Mouse (Mus musculus): ENCODE results near the gene Ifi47. TPM values are rescaled to one million over a fixed set of nuclear protein-coding genes. Genes with fewer than 3 reads are reported as not detected.

Gene Ifi47
- polyA plus RNA-seq, 1 experiment from 2014 or later = 0.27 TPM

DNA sequence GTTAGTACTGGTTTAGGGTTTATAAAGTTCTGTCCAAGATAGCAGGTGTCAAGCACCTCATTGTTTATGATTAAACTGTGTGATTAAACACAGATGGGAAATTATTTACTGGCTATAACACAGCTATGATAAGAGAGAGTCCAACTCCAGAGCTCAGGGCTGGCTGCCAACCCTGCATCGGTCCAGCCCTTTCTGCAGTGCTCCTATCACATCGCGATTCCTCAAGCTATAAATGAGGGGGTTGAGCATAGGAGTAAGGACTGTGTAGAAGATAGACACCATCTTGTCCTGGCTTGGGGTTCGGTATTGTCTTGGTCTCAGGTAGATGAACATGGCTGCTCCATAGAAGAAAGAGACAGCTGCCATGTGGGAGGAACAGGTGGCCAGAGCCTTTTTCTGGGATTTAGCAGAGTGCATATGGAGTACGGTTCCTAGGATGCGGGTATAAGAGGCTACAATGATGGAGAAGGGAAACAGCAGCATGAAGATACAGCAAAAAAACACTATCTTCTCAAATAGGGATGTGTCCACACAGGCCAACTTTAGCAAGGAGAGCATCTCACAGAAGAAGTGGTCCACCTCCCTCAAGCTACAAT, 36.3 kb downstream of the Ifi47 start:
- WGBS = 91% methylated on average over 6 of the region's 6 CpGs
- Histone ChIP-seq H3K4me1 (no peaks in the 10 kb centered on the region), H3K36me3 (no peaks in the 10 kb centered on the region), H3K9me3 (no peaks in the 10 kb centered on the region), H3K4me3 (no peak overlapping the region), H3K27me3 (no peaks in the 10 kb centered on the region), H3K27ac (replicated peaks) (no peak overlapping the region), H3K9ac (replicated peaks) (no peak overlapping the region), H3K4me2 (replicated peaks) (no peak overlapping the region)
- ATAC-seq (ENCODE audit: low FRiP score, low read depth) = no peak

- Histone ChIP-seq H3K36me3 (no peaks in the 10 kb centered on the region), H3K9me3 (no peaks in the 10 kb centered on the region), H3K9ac (replicated peaks) (no peak overlapping the region), H3K4me2 (replicated peaks) (no peak overlapping the region), H3K4me3 (no peak overlapping the region), H3K27me3 (no peaks in the 10 kb centered on the region), H3K4me1 (no peaks in the 10 kb centered on the region), H3K27ac (replicated peaks) (no peak overlapping the region)
- WGBS = 83% methylated on average over 2 of the region's 2 CpGs
- ATAC-seq (ENCODE audit: low FRiP score, low read depth) = no peak
Measured at GRCm38 (mm10) chr11:49114158-49114557, 37.8 kb downstream of the Ifi47 start.

GRCm38 (mm10) chr11:49114774-49115173, 38.4 kb downstream of the Ifi47 start, which contains the start of gene Olfr1396:
Gene Olfr1396 (minus strand): TSS chr11:49114874.
- no peak for ATAC-seq (ENCODE audit: low FRiP score, low read depth)
- no peaks in the 10 kb centered on the region for H3K36me3 ChIP-seq
- H3K27ac ChIP-seq (replicated peaks) = no peak within 1 kb of the TSS
- no peaks in the 10 kb centered on the region for H3K27me3 ChIP-seq
- H3K9me3 ChIP-seq = no peaks in the 10 kb centered on the region
- no peaks in the 10 kb centered on the region for H3K4me1 ChIP-seq
- no peak within 1 kb of the TSS for H3K9ac ChIP-seq (replicated peaks)
- H3K4me2 ChIP-seq (replicated peaks) = no peak within 1 kb of the TSS
- H3K4me3 ChIP-seq = no peak within 1 kb of the TSS

DNA sequence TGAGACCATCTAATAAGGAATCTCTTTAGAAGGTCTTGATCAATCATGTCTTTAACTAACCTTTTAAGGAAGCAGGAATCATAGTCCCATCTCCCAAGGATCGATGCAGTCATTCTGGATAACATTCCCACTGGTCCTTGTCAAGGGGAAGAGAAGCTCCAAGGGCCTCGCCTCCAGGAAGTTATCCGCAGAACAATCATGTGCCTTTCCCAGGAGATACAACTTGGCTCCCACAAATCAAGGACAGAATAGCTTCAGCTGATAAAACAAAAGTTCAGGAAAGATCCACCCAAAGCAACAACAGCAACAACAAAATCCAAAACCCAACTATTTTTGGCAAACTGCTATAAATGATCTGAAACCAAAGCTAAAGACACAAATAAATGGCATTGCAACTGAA, 43.2 kb downstream of the Ifi47 start:
- no peak for ATAC-seq (ENCODE audit: low FRiP score, low read depth)
- Histone ChIP-seq H3K9ac (replicated peaks) (no peak overlapping the region), H3K9me3 (no peaks in the 10 kb centered on the region), H3K36me3 (no peaks in the 10 kb centered on the region), H3K4me1 (no peaks in the 10 kb centered on the region), H3K4me3 (no peak overlapping the region), H3K27ac (replicated peaks) (no peak overlapping the region), H3K4me2 (replicated peaks) (no peak overlapping the region), H3K27me3 (no peaks in the 10 kb centered on the region)
- 88% methylated on average over 3 of the region's 3 CpGs for WGBS

DNA sequence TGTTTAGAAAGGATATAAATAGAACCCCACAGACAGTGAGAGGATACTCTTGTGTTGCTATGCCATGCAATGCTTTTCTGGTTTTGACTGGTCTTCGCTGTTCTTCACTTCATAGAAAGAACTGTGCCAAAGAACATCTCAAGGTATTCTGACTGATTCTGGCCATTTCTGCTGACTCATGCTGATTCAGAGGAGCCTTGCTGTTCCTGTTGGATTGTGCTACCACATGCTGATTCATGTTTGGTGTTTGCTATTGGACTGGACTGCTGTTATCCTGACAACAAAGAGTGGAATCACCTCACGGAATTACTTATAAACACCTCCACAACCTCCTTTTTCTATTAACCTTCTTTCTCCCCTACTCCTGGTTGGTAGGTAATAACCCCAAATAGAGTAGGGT, 47.8 kb downstream of the Ifi47 start:
- Histone ChIP-seq H3K4me1 (no peaks in the 10 kb centered on the region), H3K9me3 (no peaks in the 10 kb centered on the region), H3K36me3 (no peaks in the 10 kb centered on the region), H3K27me3 (no peaks in the 10 kb centered on the region), H3K4me2 (replicated peaks) (no peak overlapping the region), H3K9ac (replicated peaks) (no peak overlapping the region), H3K4me3 (no peak overlapping the region), H3K27ac (replicated peaks) (no peak overlapping the region)
- WGBS = 86% methylated on average over 2 of the region's 2 CpGs
- no peak for ATAC-seq (ENCODE audit: low FRiP score, low read depth)

- Histone ChIP-seq H3K36me3 (no peaks in the 10 kb centered on the region), H3K27me3 (no peaks in the 10 kb centered on the region), H3K4me2 (replicated peaks) (no peak within 1 kb of the TSS), H3K27ac (replicated peaks) (no peak within 1 kb of the TSS), H3K9me3 (no peaks in the 10 kb centered on the region), H3K4me1 (no peaks in the 10 kb centered on the region), H3K9ac (replicated peaks) (no peak within 1 kb of the TSS), H3K4me3 (no peak within 1 kb of the TSS)
- no peak for ATAC-seq (ENCODE audit: low FRiP score, low read depth)
- WGBS = 88% methylated on average over 6 of the region's 6 CpGs
Measured at GRCm38 (mm10) chr11:49141974-49142373, 65.6 kb downstream of the Ifi47 start, which contains the start of gene Olfr1395. Gene Olfr1395 (plus strand): TSS chr11:49142274.

Other genes with a start within 250 kb of the Ifi47 start
- gene Gm12184, start 249.9 kb upstream of the Ifi47 start, polyA plus RNA-seq (2016; fragmentation: Nextera tagmentation; extraction: Ambion mirVana) = 7.6 and 8.3 TPM in 2 replicates
- gene Irgm1, start 204.9 kb upstream of the Ifi47 start, polyA plus RNA-seq (2016; fragmentation: Nextera tagmentation; extraction: Ambion mirVana) = 2.3 and 2.4 TPM in 2 replicates
- 0.18 TPM in 1 of 2 replicates, not detected in the other for gene Gm5431, start 174.4 kb upstream of the Ifi47 start, polyA plus RNA-seq (2016; fragmentation: Nextera tagmentation; extraction: Ambion mirVana)
- 1.3 and 1.8 TPM in 2 replicates for gene Psme2b, start 130.4 kb upstream of the Ifi47 start, polyA plus RNA-seq (2016; fragmentation: Nextera tagmentation; extraction: Ambion mirVana)
- not detected in 2 replicates for gene Olfr56, start 97.7 kb upstream of the Ifi47 start, polyA plus RNA-seq (2016; fragmentation: Nextera tagmentation; extraction: Ambion mirVana)
- gene 9930111J21Rik1, start 97.2 kb upstream of the Ifi47 start, polyA plus RNA-seq (2016; fragmentation: Nextera tagmentation; extraction: Ambion mirVana) = 0.18 and 0.28 TPM in 2 replicates
- gene Gm12185, start 84.4 kb upstream of the Ifi47 start, polyA plus RNA-seq (2016; fragmentation: Nextera tagmentation; extraction: Ambion mirVana) = not detected in 2 replicates
- gene Tgtp1, start 82.4 kb upstream of the Ifi47 start, polyA plus RNA-seq (2016; fragmentation: Nextera tagmentation; extraction: Ambion mirVana) = not detected in 2 replicates
- gene 9930111J21Rik2, start 25.3 kb upstream of the Ifi47 start, polyA plus RNA-seq (2016; fragmentation: Nextera tagmentation; extraction: Ambion mirVana) = 0.30 and 0.51 TPM in 2 replicates
- 0.06 TPM in 1 of 2 replicates, not detected in the other for gene Tgtp2, start 12.4 kb upstream of the Ifi47 start, polyA plus RNA-seq (2016; fragmentation: Nextera tagmentation; extraction: Ambion mirVana)
- not detected in 2 replicates for gene Olfr1396, start 38.3 kb downstream of the Ifi47 start, polyA plus RNA-seq (2016; fragmentation: Nextera tagmentation; extraction: Ambion mirVana)
- not detected in 2 replicates for gene Olfr1395, start 65.7 kb downstream of the Ifi47 start, polyA plus RNA-seq (2016; fragmentation: Nextera tagmentation; extraction: Ambion mirVana)
- not detected in 2 replicates for gene Olfr1394, start 77.8 kb downstream of the Ifi47 start, polyA plus RNA-seq (2016; fragmentation: Nextera tagmentation; extraction: Ambion mirVana)
- gene Btnl9, start 110.6 kb downstream of the Ifi47 start, polyA plus RNA-seq (2016; fragmentation: Nextera tagmentation; extraction: Ambion mirVana) = 0.04 TPM in 1 of 2 replicates, not detected in the other
- 60.8 and 63.3 TPM in 2 replicates for gene Zfp62, start 126.7 kb downstream of the Ifi47 start, polyA plus RNA-seq (2016; fragmentation: Nextera tagmentation; extraction: Ambion mirVana)
- 33.5 and 39.0 TPM in 2 replicates for gene Mgat1, start 167.6 kb downstream of the Ifi47 start, polyA plus RNA-seq (2016; fragmentation: Nextera tagmentation; extraction: Ambion mirVana)
- gene Olfr1393, start 201.7 kb downstream of the Ifi47 start, polyA plus RNA-seq (2016; fragmentation: Nextera tagmentation; extraction: Ambion mirVana) = 0.06 TPM in 1 of 2 replicates, not detected in the other
- gene Olfr1392, start 208.7 kb downstream of the Ifi47 start, polyA plus RNA-seq (2016; fragmentation: Nextera tagmentation; extraction: Ambion mirVana) = 0.06 TPM in 1 of 2 replicates, not detected in the other
- not detected in 2 replicates for gene Olfr10, start 228.2 kb downstream of the Ifi47 start, polyA plus RNA-seq (2016; fragmentation: Nextera tagmentation; extraction: Ambion mirVana)
- gene Olfr1391, start 246.2 kb downstream of the Ifi47 start, polyA plus RNA-seq (2016; fragmentation: Nextera tagmentation; extraction: Ambion mirVana) = not detected in 2 replicates